Mouse (Mus musculus) CD4-positive, CD25-positive, alpha-beta regulatory T cell, adult 4 months (primary cell): Measurements from ENCODE around the gene Etl4. TPM values are rescaled to one million over a fixed set of nuclear protein-coding genes. Genes with fewer than 3 reads are reported as not detected.
"Not testable (repeated sequence)": the region's sequence is repeated elsewhere in the genome, so short reads cannot be mapped to it uniquely, and the experiment has no call there.

Experiments used
- ATAC-seq: one replicate; pipeline ENCODE4 v1.8.0; 2017
- polyA plus RNA-seq, 2 experiments: library from polyadenylated mRNA; unstranded; fragments of 100-300 nt; shearing (Covaris generic); gene quantifications; one replicate each; pipeline ENCODE4 v1.2.1; 2017

Etl4 gene
- polyA plus RNA-seq, 2 experiments from 2014 or later: not detected

DNA sequence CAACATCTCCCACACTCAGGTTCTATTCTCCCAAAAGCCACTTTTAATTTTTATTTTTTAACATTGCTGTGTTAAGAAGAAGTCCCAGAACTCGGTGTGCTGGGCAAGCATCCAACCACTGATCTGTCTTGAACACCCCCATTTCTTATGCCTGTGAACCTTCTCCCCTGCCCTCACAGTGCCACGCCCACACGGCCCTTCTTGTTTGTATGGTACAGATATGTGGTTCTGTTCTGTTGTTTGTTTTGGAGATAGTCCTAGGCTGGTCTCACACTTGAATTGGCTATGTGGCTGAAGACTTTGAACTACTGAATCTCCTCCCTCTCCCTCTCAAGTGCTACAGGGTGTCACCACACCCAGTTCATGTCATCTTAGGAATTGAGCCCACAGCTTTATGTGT is 748.3 kb downstream of the Etl4 start:
- ATAC-seq: no peak

- no peak for ATAC-seq
Measured at GRCm38 (mm10) chr2:20661841-20662240, 752.3 kb downstream of the Etl4 start.

GRCm38 (mm10) chr2:20662696-20663095 is 753.1 kb downstream of the Etl4 start:
- ATAC-seq: no peak

GRCm38 (mm10) chr2:20665309-20665971 is 755.9 kb downstream of the Etl4 start:
- no peak for ATAC-seq

- no peak for ATAC-seq
Measured at GRCm38 (mm10) chr2:20666051-20666478, 756.5 kb downstream of the Etl4 start.

- no peak for ATAC-seq
Measured at GRCm38 (mm10) chr2:20667876-20668275, 758.3 kb downstream of the Etl4 start.

DNA sequence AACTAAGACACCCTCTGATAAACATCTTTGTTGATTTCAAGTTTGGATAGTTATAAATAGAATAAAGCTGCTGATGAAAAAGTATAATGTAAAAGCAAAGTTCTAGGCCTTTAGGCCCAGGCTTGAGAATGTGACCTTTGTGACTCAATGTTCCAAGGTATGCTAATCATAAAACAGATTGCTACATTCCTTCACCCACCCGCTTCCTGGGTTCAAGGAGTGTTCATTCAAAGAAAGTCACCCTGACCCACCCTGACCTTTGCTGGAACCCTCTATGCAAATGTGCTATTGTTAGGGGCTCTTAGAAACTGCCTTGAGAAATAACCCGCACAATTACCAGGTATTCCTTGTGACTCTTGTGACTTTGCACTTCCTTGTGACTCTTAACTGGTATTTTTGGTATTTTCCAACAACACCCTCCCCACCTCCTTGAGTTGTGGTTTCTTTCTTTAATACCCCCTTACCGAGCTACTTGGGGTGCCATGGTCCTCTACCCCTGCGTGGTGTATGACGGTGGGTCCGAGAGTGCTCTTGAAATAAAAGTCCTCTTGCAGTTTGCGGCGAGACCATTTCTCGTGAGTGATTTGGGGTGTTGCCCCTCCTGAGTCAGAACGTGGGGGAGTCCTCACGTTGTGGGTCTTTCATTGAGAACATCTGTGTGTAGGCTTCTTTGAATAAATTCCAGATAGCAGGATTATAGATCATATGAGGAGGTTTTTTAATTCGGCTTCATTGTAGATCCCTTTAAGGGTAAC is 758.9 kb downstream of the Etl4 start:
- ATAC-seq: not testable (repeated sequence)

GRCm38 (mm10) chr2:20669367-20669766 is 759.8 kb downstream of the Etl4 start:
- ATAC-seq: no peak

- no peak for ATAC-seq
Measured at GRCm38 (mm10) chr2:20671546-20672255, 762.1 kb downstream of the Etl4 start.

- no peak for ATAC-seq
Measured at GRCm38 (mm10) chr2:20672281-20672680, 762.7 kb downstream of the Etl4 start.

DNA sequence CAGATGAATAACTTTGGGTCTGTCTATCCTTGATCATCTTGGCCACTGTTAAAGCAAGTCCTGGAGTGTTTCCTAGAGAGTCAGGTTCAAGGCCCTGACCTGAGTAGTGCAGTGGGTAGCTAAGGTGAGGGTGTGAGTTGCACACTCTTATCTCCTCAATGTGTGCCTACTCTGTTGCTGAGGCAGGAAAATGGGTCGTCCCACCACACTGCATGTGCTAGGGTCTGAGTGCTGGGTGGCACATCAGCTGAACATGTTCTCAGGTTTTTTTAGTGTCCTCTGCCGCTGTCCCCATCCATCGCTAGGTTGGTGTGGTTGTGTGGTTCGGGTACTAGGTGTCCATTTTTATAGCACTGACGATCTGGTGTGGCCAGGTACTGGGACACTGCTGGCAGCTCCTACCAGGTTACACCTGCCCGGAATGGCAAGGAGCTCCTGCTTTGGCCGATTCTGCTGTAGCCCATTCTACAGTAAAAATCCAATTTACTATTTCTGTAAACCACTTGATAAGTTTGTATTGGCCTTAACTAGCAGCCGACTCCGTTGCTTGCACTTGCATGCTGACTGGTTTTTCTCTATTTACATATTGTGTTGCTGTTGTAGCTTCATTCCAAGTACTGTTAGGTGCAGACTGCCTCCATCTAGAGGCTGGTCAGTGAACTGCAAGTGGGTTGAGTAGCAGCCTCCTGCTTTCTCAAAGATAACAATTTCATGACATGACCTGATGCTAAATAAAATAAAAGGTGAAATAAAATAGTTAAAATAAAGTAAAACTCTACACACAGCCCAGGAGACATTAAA is 763.4 kb downstream of the Etl4 start:
- ATAC-seq: no peak

DNA sequence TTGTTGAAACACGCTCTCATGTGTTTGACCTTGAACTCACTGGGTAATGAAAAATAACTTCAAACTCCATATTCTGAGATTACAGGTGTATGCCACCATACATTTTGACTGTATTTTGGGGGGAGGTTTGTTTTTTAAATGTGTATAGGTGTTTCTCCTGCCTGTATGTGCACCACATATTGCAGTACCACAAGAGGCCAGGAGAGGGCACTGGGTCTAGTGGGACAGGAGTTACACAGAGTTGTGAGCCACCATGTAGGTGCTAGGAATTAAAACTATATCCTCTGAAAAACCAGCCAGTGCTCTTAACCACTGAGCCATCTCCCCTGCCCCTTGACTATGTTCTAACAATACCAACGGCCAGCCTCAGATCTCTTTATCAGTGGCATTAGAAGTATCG is 766.8 kb downstream of the Etl4 start:
- ATAC-seq: no peak

- no peak for ATAC-seq
Measured at GRCm38 (mm10) chr2:20678793-20679192, 769.2 kb downstream of the Etl4 start.

GRCm38 (mm10) chr2:20682203-20682602 is 772.6 kb downstream of the Etl4 start:
- not testable (repeated sequence) for ATAC-seq

GRCm38 (mm10) chr2:20689389-20689788 is 779.8 kb downstream of the Etl4 start:
- no peak for ATAC-seq

DNA sequence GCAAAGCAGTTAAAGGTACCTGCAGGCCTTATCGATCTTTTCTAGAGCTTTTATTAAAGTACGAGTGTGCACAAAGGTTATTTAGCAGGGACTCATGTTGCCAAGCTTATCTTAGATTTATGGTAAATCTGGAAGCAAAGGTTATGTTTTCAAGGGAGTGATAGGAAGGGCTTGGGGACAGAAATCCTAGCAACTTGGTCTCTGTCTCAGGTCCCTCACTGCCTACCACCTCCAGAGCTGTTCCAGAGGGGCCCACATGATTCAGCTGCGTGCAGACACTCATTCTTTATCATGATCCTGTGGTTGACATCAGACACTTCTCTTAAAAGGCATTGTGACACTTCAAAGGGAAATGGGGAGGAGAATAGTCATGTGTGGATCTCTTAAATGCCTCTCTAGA is 783.3 kb downstream of the Etl4 start:
- ATAC-seq: no peak

- ATAC-seq: no peak
Measured at GRCm38 (mm10) chr2:20693772-20694171, 784.2 kb downstream of the Etl4 start.

GRCm38 (mm10) chr2:20697719-20698118 is 788.1 kb downstream of the Etl4 start:
- no peak for ATAC-seq

DNA sequence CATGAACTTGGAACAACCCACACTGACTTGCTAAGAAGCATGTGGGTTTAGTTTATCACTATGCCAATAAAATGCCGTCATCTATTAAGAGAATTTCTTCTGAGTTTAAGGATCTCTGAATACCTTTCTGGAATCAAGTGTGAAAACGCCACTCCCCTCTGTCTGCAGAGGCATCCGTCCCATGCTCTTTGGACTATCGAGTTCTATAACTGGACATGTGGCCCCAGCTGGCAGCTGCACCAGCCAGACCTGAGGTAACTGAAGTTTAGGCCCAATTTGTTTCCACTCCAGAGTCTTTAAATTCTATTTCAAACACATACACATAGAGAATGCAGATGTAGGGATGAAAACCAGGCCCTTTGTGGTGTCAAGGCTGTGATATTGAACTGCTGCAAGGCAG is 795.5 kb downstream of the Etl4 start:
- ATAC-seq: no peak

DNA sequence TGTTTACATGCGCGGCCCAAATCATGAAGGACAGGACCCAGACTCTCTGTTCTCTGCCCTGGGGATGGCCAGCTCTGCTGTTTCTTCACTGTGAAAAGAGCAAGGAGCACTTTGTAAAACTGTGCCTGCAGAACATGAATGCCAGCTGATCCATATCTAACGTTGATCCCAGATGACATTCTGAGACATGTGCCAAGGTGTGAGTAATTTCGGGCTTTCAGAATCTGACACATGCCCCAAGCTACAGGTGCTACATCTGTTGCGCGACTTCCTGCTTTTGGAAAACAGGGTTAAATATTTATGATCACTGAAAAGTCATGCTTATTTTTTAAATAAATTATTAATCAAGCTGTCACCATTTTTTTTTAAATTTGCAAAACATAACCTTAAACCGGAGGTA is 801.0 kb downstream of the Etl4 start:
- no peak for ATAC-seq

GRCm38 (mm10) chr2:20711024-20711423 is 801.4 kb downstream of the Etl4 start:
- no peak for ATAC-seq

- ATAC-seq: no peak
Measured at GRCm38 (mm10) chr2:20719105-20719504, 809.5 kb downstream of the Etl4 start.

DNA sequence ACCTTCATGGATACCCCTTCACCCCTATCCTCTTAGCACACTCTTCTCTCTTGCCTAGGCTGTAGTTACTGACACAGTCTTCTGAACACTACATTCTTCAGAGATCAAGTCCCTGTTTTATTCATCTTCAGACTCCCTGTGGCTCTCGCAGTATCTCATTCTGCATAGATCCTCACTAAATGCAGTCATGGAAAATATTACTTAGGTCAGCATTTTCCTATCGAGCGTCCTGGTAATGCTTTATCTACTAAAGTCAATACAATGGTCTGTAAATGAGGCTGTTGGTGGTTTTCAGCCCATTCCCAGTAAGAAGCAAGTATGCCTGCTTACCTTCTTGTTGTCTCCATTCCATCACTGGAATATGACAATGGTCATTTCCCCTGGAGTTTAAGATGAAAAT is 811.5 kb downstream of the Etl4 start:
- ATAC-seq: no peak
